Mouse (Mus musculus): ENCODE measurements around the gene Gal3st2c. TPM values are rescaled to one million over a fixed set of nuclear protein-coding genes. Genes with fewer than 3 reads are reported as not detected.

Gal3st2c gene
- polyA plus RNA-seq, 1 experiment from 2014 or later = not detected

- no peak overlapping the region for H3K4me3 ChIP-seq (ENCODE audit: low read depth, low read length)
- H3K4me2 ChIP-seq (ENCODE audit: low read length) = no peak overlapping the region
Measured at GRCm38 (mm10) chr1:94033075-94033602, 42.8 kb downstream of the Gal3st2c start.

GRCm38 (mm10) chr1:94034984-94035743, 44.9 kb downstream of the Gal3st2c start:
- H3K27me3 ChIP-seq (ENCODE audit: control insufficient read depth, insufficient read depth, low read depth, low read length) = no peaks in the 10 kb centered on the region
- H3K9ac ChIP-seq (ENCODE audit: low read depth, low read length) = peak overlapping the region; percentile 66
- peak overlapping the region; percentile 46 for H3K4me3 ChIP-seq (ENCODE audit: low read depth, low read length)
- H3K36me3 ChIP-seq (ENCODE audit: control insufficient read depth, insufficient read depth, low read length) = no peaks in the 10 kb centered on the region
- H3K4me1 ChIP-seq (ENCODE audit: control insufficient read depth, insufficient read depth, low read length) = 0 out of 2 replicates have a peak, but pooled peaks cover 5% of the 10 kb centered on the region
- under 1% methylated on average over 25 of the region's 25 CpGs for whole genome bisulfite sequencing
- peak; percentile 95 for ATAC-seq
- no peaks in the 10 kb centered on the region for H3K9me3 ChIP-seq (replicated peaks; ENCODE audit: control insufficient read depth, low read length, poor library complexity, severe bottlenecking)
- peak overlapping the region; percentile 66 for H3K4me2 ChIP-seq (ENCODE audit: low read length)
- H3K27ac ChIP-seq (ENCODE audit: low read length) = peak overlapping the region; percentile 48

More at GRCm38 (mm10) chr1:94033075-94033602, 42.8 kb downstream of the Gal3st2c start:
- ATAC-seq = no peak
- Histone ChIP-seq H3K36me3 (ENCODE audit: control insufficient read depth, insufficient read depth, low read length) (no peaks in the 10 kb centered on the region), H3K4me1 (ENCODE audit: control insufficient read depth, insufficient read depth, low read length) (0 out of 2 replicates have a peak, but pooled peaks cover 5% of the 10 kb centered on the region), H3K27ac (ENCODE audit: low read length) (no peak overlapping the region), H3K27me3 (ENCODE audit: control insufficient read depth, insufficient read depth, low read depth, low read length) (no peaks in the 10 kb centered on the region), H3K9ac (ENCODE audit: low read depth, low read length) (no peak overlapping the region), H3K9me3 (replicated peaks; ENCODE audit: control insufficient read depth, low read length, poor library complexity, severe bottlenecking) (no peaks in the 10 kb centered on the region)
- WGBS = 87% methylated on average over 2 of the region's 2 CpGs

- Histone ChIP-seq H3K27me3 (ENCODE audit: control insufficient read depth, insufficient read depth, low read depth, low read length) (no peaks in the 10 kb centered on the region), H3K27ac (ENCODE audit: low read length) (no peak overlapping the region), H3K9me3 (replicated peaks; ENCODE audit: control insufficient read depth, low read length, poor library complexity, severe bottlenecking) (no peaks in the 10 kb centered on the region), H3K36me3 (ENCODE audit: control insufficient read depth, insufficient read depth, low read length) (no peaks in the 10 kb centered on the region), H3K4me1 (ENCODE audit: control insufficient read depth, insufficient read depth, low read length) (0 out of 2 replicates have a peak, but pooled peaks cover 5% of the 10 kb centered on the region), H3K9ac (ENCODE audit: low read depth, low read length) (no peak overlapping the region), H3K4me2 (ENCODE audit: low read length) (no peak overlapping the region), H3K4me3 (ENCODE audit: low read depth, low read length) (no peak overlapping the region)
- ATAC-seq = no peak
- 90% methylated on average over 2 of the region's 2 CpGs for WGBS
Measured at GRCm38 (mm10) chr1:94040391-94040790, 50.1 kb downstream of the Gal3st2c start.

- Histone ChIP-seq H3K4me1 (ENCODE audit: control insufficient read depth, insufficient read depth, low read length) (no peaks in the 10 kb centered on the region), H3K9ac (ENCODE audit: low read depth, low read length) (no peak overlapping the region), H3K27ac (ENCODE audit: low read length) (no peak overlapping the region), H3K4me2 (ENCODE audit: low read length) (no peak overlapping the region), H3K9me3 (replicated peaks; ENCODE audit: control insufficient read depth, low read length, poor library complexity, severe bottlenecking) (no peaks in the 10 kb centered on the region), H3K4me3 (ENCODE audit: low read depth, low read length) (no peak overlapping the region), H3K36me3 (ENCODE audit: control insufficient read depth, insufficient read depth, low read length) (no peaks in the 10 kb centered on the region), H3K27me3 (ENCODE audit: control insufficient read depth, insufficient read depth, low read depth, low read length) (no peaks in the 10 kb centered on the region)
- ATAC-seq = no peak
- WGBS = 92% methylated on average over 3 of the region's 3 CpGs
Measured at GRCm38 (mm10) chr1:94045559-94045958, 55.2 kb downstream of the Gal3st2c start.

- H3K27ac ChIP-seq (ENCODE audit: low read length) = no peak overlapping the region
- no peak overlapping the region for H3K4me3 ChIP-seq (ENCODE audit: low read depth, low read length)
- ATAC-seq = no peak
- H3K9ac ChIP-seq (ENCODE audit: low read depth, low read length) = no peak overlapping the region
- no peaks in the 10 kb centered on the region for H3K9me3 ChIP-seq (replicated peaks; ENCODE audit: control insufficient read depth, low read length, poor library complexity, severe bottlenecking)
- no peak overlapping the region for H3K4me2 ChIP-seq (ENCODE audit: low read length)
- H3K36me3 ChIP-seq (ENCODE audit: control insufficient read depth, insufficient read depth, low read length) = no peaks in the 10 kb centered on the region
- no peaks in the 10 kb centered on the region for H3K27me3 ChIP-seq (ENCODE audit: control insufficient read depth, insufficient read depth, low read depth, low read length)
- WGBS = 79% methylated on average over 4 of the region's 4 CpGs
- H3K4me1 ChIP-seq (ENCODE audit: control insufficient read depth, insufficient read depth, low read length) = no peaks in the 10 kb centered on the region
Measured at GRCm38 (mm10) chr1:94046544-94046943, 56.2 kb downstream of the Gal3st2c start.

- H3K36me3 ChIP-seq (ENCODE audit: control insufficient read depth, insufficient read depth, low read length) = no peaks in the 10 kb centered on the region
- 88% methylated on average over 5 of the region's 5 CpGs for WGBS
- H3K9me3 ChIP-seq (replicated peaks; ENCODE audit: control insufficient read depth, low read length, poor library complexity, severe bottlenecking) = no peaks in the 10 kb centered on the region
- H3K27me3 ChIP-seq (ENCODE audit: control insufficient read depth, insufficient read depth, low read depth, low read length) = no peaks in the 10 kb centered on the region
- no peak overlapping the region for H3K4me3 ChIP-seq (ENCODE audit: low read depth, low read length)
- no peak overlapping the region for H3K9ac ChIP-seq (ENCODE audit: low read depth, low read length)
- no peak overlapping the region for H3K27ac ChIP-seq (ENCODE audit: low read length)
- ATAC-seq = no peak
- no peak overlapping the region for H3K4me2 ChIP-seq (ENCODE audit: low read length)
- H3K4me1 ChIP-seq (ENCODE audit: control insufficient read depth, insufficient read depth, low read length) = no peaks in the 10 kb centered on the region
Measured at GRCm38 (mm10) chr1:94051104-94051503, 60.8 kb downstream of the Gal3st2c start.

- Histone ChIP-seq H3K9me3 (replicated peaks; ENCODE audit: control insufficient read depth, low read length, poor library complexity, severe bottlenecking) (no peaks in the 10 kb centered on the region), H3K27ac (ENCODE audit: low read length) (no peak within 1 kb of the TSS), H3K27me3 (ENCODE audit: control insufficient read depth, insufficient read depth, low read depth, low read length) (no peaks in the 10 kb centered on the region), H3K4me3 (ENCODE audit: low read depth, low read length) (no peak within 1 kb of the TSS), H3K4me2 (ENCODE audit: low read length) (no peak within 1 kb of the TSS), H3K9ac (ENCODE audit: low read depth, low read length) (no peak within 1 kb of the TSS), H3K36me3 (ENCODE audit: control insufficient read depth, insufficient read depth, low read length) (no peaks in the 10 kb centered on the region), H3K4me1 (ENCODE audit: control insufficient read depth, insufficient read depth, low read length) (no peaks in the 10 kb centered on the region)
- no peak for ATAC-seq
- 74% methylated on average over 6 of the region's 6 CpGs for WGBS
Measured at GRCm38 (mm10) chr1:94052373-94052772, 62.1 kb downstream of the Gal3st2c start, which contains the start of gene Pdcd1. TSS of gene Pdcd1 (minus strand) at chr1:94052553.

- no peaks in the 10 kb centered on the region for H3K27me3 ChIP-seq (ENCODE audit: control insufficient read depth, insufficient read depth, low read depth, low read length)
- H3K4me3 ChIP-seq (ENCODE audit: low read depth, low read length) = no peak overlapping the region
- no peaks in the 10 kb centered on the region for H3K4me1 ChIP-seq (ENCODE audit: control insufficient read depth, insufficient read depth, low read length)
- H3K9me3 ChIP-seq (replicated peaks; ENCODE audit: control insufficient read depth, low read length, poor library complexity, severe bottlenecking) = no peaks in the 10 kb centered on the region
- H3K9ac ChIP-seq (ENCODE audit: low read depth, low read length) = no peak overlapping the region
- H3K36me3 ChIP-seq (ENCODE audit: control insufficient read depth, insufficient read depth, low read length) = no peaks in the 10 kb centered on the region
- no peak overlapping the region for H3K27ac ChIP-seq (ENCODE audit: low read length)
- no peak for ATAC-seq
- H3K4me2 ChIP-seq (ENCODE audit: low read length) = no peak overlapping the region
- WGBS = 62% methylated on average over 7 of the region's 7 CpGs
Measured at GRCm38 (mm10) chr1:94053530-94054216, 63.4 kb downstream of the Gal3st2c start.

GRCm38 (mm10) chr1:94054481-94054880, 64.2 kb downstream of the Gal3st2c start:
- H3K4me3 ChIP-seq (ENCODE audit: low read depth, low read length) = no peak overlapping the region
- no peak overlapping the region for H3K9ac ChIP-seq (ENCODE audit: low read depth, low read length)
- 75% methylated on average over 1 of the region's 1 CpGs for WGBS
- H3K36me3 ChIP-seq (ENCODE audit: control insufficient read depth, insufficient read depth, low read length) = no peaks in the 10 kb centered on the region
- H3K27me3 ChIP-seq (ENCODE audit: control insufficient read depth, insufficient read depth, low read depth, low read length) = no peaks in the 10 kb centered on the region
- H3K27ac ChIP-seq (ENCODE audit: low read length) = no peak overlapping the region
- no peaks in the 10 kb centered on the region for H3K9me3 ChIP-seq (replicated peaks; ENCODE audit: control insufficient read depth, low read length, poor library complexity, severe bottlenecking)
- H3K4me2 ChIP-seq (ENCODE audit: low read length) = no peak overlapping the region
- no peak for ATAC-seq
- no peaks in the 10 kb centered on the region for H3K4me1 ChIP-seq (ENCODE audit: control insufficient read depth, insufficient read depth, low read length)
